Mouse (Mus musculus) heart, embryonic 14.5 days (tissue): Measurements from ENCODE around the gene Zpbp2. TPM values are rescaled to one million over a fixed set of nuclear protein-coding genes. Genes with fewer than 3 reads are reported as not detected.
A peak's percentile ranks its signal among the peaks of the same experiment; 100 is the strongest.

Experiments
- ATAC-seq: fragments of 200-750 bp; cut with Nextera tagmentation; 2 replicates; pipeline ENCODE4 v1.8.0; 2017; ENCODE audit warnings: low read depth, moderate TSS enrichment; ENCODE audit not compliant: insufficient number of reproducible peaks, insufficient read depth, low FRiP score
- H3K27ac ChIP-seq, 2 experiments: fragments of 200-500 bp in 1 of 2; fragments of 300-500 bp in 1 of 2; sonication (generic) in 1 of 2; replicated peaks in 1 of 2; 2 replicates each; pipeline ENCODE4 v1.5.1; 2012 to 2014; ENCODE audit warnings: low read depth in 2 of 2, low read length in 2 of 2, control low read depth in 1 of 2, mild to moderate bottlenecking in 1 of 2, mixed read lengths in 1 of 2; ENCODE audit not compliant: control insufficient read depth in 1 of 2, insufficient read depth in 1 of 2
- H3K27me3 ChIP-seq: fragments of 300-500 bp; sonication (generic); 2 replicates; pipeline ENCODE4 v1.6.1; 2014; ENCODE audit warnings: mild to moderate bottlenecking, low read length, control low read depth; ENCODE audit not compliant: control insufficient read depth, insufficient read depth
- H3K36me3 ChIP-seq: fragments of 300-500 bp; sonication (generic); 2 replicates; pipeline ENCODE4 v1.6.1; 2014; ENCODE audit warnings: mild to moderate bottlenecking, control low read depth, low read length, mixed read lengths; ENCODE audit not compliant: control insufficient read depth, insufficient read depth
- H3K4me1 ChIP-seq, 2 experiments: fragments of 200-500 bp in 1 of 2; fragments of 300-500 bp in 1 of 2; sonication (generic) in 1 of 2; 2 replicates each; pipeline ENCODE4 v1.6.1; 2012 to 2014; ENCODE audit warnings: low read length in 2 of 2, control low read depth in 1 of 2, mixed read lengths in 1 of 2; ENCODE audit not compliant: control insufficient read depth in 2 of 2, insufficient read depth in 2 of 2
- H3K4me2 ChIP-seq: fragments of 300-500 bp; sonication (generic); 2 replicates; pipeline ENCODE4 v1.6.1; 2014; ENCODE audit warnings: mild to moderate bottlenecking, low read length
- H3K4me3 ChIP-seq, 2 experiments: fragments of 200-500 bp in 1 of 2; fragments of 300-500 bp in 1 of 2; sonication (generic) in 1 of 2; 2 replicates each; pipeline ENCODE4 v1.5.1; 2012 to 2014; ENCODE audit warnings: low read length in 2 of 2, mild to moderate bottlenecking in 2 of 2, control low read depth in 1 of 2, low read depth in 1 of 2, moderate library complexity in 1 of 2; ENCODE audit not compliant: control insufficient read depth in 1 of 2, insufficient read depth in 1 of 2
- H3K9ac ChIP-seq: fragments of 300-500 bp; sonication (generic); 2 replicates; pipeline ENCODE4 v1.6.1; 2014; ENCODE audit warnings: mild to moderate bottlenecking, low read length
- H3K9me3 ChIP-seq: fragments of 300-500 bp; sonication (generic); 2 replicates; pipeline ENCODE4 v1.6.1; 2016; ENCODE audit warnings: low read length, control low read depth; ENCODE audit not compliant: control insufficient read depth
- WGBS: fragments of 180-500 bp; shearing (Covaris S2); extraction: QIAGEN DNeasy Blood & Tissue Kit; methylation state at CpG from one replicate; pipeline ENCODE4 v1.1.7; 2014; 5-methylcytosine and 5-hydroxymethylcytosine counted together
- polyA plus RNA-seq: library from polyadenylated mRNA; unstranded; fragments of >200 nt; fragmentation: Nextera tagmentation; extraction: Ambion mirVana; gene quantifications from 2 replicates; pipeline ENCODE4 v1.2.1, GENCODE M21; 2014

Zpbp2 gene
- polyA plus RNA-seq, 1 experiment from 2014 or later: 0.16 TPM

GRCm38 (mm10) chr11:98595021-98595420 lies 44.1 kb downstream of the Zpbp2 start:
- Histone ChIP-seq H3K4me3 (no peak overlapping the region), H3K36me3 (no peaks in the 10 kb centered on the region), H3K9me3 (no peaks in the 10 kb centered on the region), H3K27ac (no peak overlapping the region), H3K4me2 (no peak overlapping the region), H3K9ac (no peak overlapping the region), H3K27me3 (peaks cover 2% of the 10 kb centered on the region; the same call in 1 of the 2 replicates), H3K4me1 (peaks cover 15 to 22% of the 10 kb centered on the region in 2 experiments)
- no peak for ATAC-seq
- 81% methylated on average over 6 of the region's 6 CpGs for WGBS

- Histone ChIP-seq H3K4me1 (peaks cover 15 to 22% of the 10 kb centered on the region in 2 experiments), H3K27me3 (peaks cover 2% of the 10 kb centered on the region; the same call in 1 of the 2 replicates), H3K9ac (no peak overlapping the region), H3K36me3 (no peaks in the 10 kb centered on the region), H3K4me3 (no peak overlapping the region), H3K9me3 (no peaks in the 10 kb centered on the region), H3K4me2 (no peak overlapping the region), H3K27ac (no peak overlapping the region)
- no peak for ATAC-seq
- 68% methylated on average over 10 of the region's 10 CpGs for WGBS
Observed at GRCm38 (mm10) chr11:98595473-98595872, 44.6 kb downstream of the Zpbp2 start.

DNA sequence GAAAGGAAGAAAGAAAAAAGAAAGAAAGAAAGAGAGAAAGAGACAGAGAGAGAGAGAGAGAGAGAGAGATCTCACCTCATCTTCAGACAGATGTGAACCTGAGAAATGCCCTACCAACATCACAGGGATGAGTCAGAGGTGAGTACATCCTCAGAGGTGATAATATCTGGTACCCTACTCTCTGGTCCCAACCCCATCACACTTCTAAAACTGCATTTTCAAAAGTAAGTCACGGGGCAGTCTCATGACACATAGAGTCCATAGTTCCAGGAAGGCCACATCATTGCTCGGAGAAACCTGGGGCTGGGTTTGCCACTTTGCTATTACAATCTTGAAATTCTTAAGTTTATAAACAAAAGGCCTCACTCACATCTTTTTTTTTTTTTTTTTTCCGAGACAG lies 45.1 kb downstream of the Zpbp2 start:
- no peaks in the 10 kb centered on the region for H3K36me3 ChIP-seq
- H3K9me3 ChIP-seq: no peaks in the 10 kb centered on the region
- no peak overlapping the region for H3K27ac ChIP-seq
- H3K4me3 ChIP-seq: no peak overlapping the region
- H3K4me1 ChIP-seq: peaks cover 15 to 24% of the 10 kb centered on the region in 2 experiments
- no peak overlapping the region for H3K4me2 ChIP-seq
- H3K9ac ChIP-seq: no peak overlapping the region
- peaks cover 2% of the 10 kb centered on the region; the same call in 1 of the 2 replicates for H3K27me3 ChIP-seq
- no peak for ATAC-seq
- 91% methylated on average over 3 of the region's 3 CpGs for WGBS

DNA sequence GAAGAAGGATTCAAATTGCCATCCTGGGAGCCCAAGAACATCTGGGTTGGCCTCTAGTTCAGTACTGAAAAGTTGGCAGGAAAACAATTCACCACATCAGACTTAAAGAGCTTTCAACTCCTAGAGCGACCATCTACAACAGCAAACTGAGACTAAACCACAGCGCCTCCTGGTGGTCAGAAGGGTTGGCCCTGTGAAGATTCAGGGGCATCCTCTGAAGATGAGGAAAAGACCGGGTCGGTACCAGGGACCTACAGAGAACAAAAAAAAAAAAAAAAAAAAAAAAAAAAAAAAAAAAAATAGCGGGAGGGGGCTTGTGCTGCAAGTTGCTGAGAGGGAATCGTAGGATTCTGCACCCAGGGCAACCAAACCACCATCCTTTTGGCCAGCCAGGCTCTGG lies 46.5 kb downstream of the Zpbp2 start:
- H3K4me3 ChIP-seq: no peak overlapping the region
- H3K36me3 ChIP-seq: no peaks in the 10 kb centered on the region
- H3K4me2 ChIP-seq: no peak overlapping the region
- H3K9me3 ChIP-seq: no peaks in the 10 kb centered on the region
- no peak overlapping the region for H3K27ac ChIP-seq
- 32% methylated on average over 6 of the region's 6 CpGs for WGBS
- H3K9ac ChIP-seq: no peak overlapping the region
- peaks cover 17 to 30% of the 10 kb centered on the region in 2 experiments for H3K4me1 ChIP-seq
- H3K27me3 ChIP-seq: peaks cover 2% of the 10 kb centered on the region; the same call in 1 of the 2 replicates
- no peak for ATAC-seq

- no peak within 1 kb of the TSS for H3K4me3 ChIP-seq
- peaks cover 2% of the 10 kb centered on the region; the same call in 1 of the 2 replicates for H3K27me3 ChIP-seq
- no peaks in the 10 kb centered on the region for H3K36me3 ChIP-seq
- H3K9ac ChIP-seq: no peak within 1 kb of the TSS
- H3K9me3 ChIP-seq: no peaks in the 10 kb centered on the region
- no peak within 1 kb of the TSS for H3K27ac ChIP-seq
- WGBS: 82% methylated on average over 8 of the region's 8 CpGs
- ATAC-seq: no peak
- H3K4me2 ChIP-seq: peak within 1 kb of the TSS; percentile 27; the same call in 1 of the 2 replicates
- H3K4me1 ChIP-seq: peaks cover 13 to 28% of the 10 kb centered on the region in 2 experiments
Observed at GRCm38 (mm10) chr11:98597991-98598390, 47.1 kb downstream of the Zpbp2 start, which contains the start of gene Lrrc3c. Gene Lrrc3c (plus strand): TSS chr11:98598291.

DNA sequence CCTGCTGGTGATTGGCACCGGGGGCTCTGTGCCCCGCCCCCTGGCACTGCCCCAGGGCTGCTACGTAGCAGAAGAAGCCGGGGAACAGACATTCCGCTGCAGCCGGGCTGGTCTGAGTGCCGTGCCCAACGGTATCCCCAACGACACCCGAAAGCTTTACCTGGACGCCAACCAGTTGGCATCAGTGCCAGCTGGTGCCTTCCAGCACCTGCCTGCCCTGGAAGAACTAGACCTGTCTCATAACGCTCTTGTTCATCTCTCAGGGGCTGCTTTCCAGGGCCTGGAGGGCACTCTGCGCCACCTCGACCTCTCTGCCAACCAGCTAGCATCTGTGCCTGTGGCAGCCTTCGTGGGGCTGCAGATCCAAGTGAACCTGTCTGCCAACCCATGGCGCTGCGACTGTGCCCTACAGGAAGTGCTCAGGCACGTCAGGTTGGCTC lies 48.0 kb downstream of the Zpbp2 start:
- no peaks in the 10 kb centered on the region for H3K9me3 ChIP-seq
- peaks cover 13 to 28% of the 10 kb centered on the region in 2 experiments for H3K4me1 ChIP-seq
- H3K36me3 ChIP-seq: no peaks in the 10 kb centered on the region
- peaks cover 2% of the 10 kb centered on the region; the same call in 1 of the 2 replicates for H3K27me3 ChIP-seq
- peak overlapping the region; percentile 27; the same call in 1 of the 2 replicates for H3K4me2 ChIP-seq
- H3K27ac ChIP-seq: no peak overlapping the region
- no peak overlapping the region for H3K4me3 ChIP-seq
- no peak for ATAC-seq
- 59% methylated on average over 18 of the region's 18 CpGs for WGBS
- H3K9ac ChIP-seq: no peak overlapping the region

DNA sequence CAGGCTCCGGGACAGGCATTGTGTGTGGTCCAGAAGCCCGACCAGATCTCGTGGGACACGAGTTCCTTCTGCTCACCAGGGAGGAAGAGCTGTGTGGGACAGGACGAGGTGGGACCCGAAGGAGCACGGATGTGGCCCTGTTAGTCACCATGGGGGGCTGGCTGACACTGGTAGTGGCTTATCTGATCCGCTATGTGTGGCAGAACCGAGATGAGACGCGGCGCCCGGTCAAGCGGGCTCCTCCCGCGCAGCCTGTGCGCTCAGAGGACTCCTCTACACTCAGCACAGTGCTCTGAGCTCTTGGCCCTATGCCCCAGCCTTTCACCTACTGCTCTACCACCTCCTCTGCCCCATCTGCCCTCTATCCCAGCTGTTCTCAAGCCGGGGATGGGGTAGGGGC lies 48.4 kb downstream of the Zpbp2 start:
- no peaks in the 10 kb centered on the region for H3K9me3 ChIP-seq
- H3K27me3 ChIP-seq: peaks cover 2% of the 10 kb centered on the region; the same call in 1 of the 2 replicates
- 20% methylated on average over 18 of the region's 18 CpGs for WGBS
- H3K4me3 ChIP-seq: no peak overlapping the region
- H3K36me3 ChIP-seq: no peaks in the 10 kb centered on the region
- ATAC-seq: 0 out of 2 replicates have a peak, but pooled peaks have one; percentile 9
- H3K9ac ChIP-seq: no peak overlapping the region
- peaks cover 13 to 27% of the 10 kb centered on the region in 2 experiments for H3K4me1 ChIP-seq
- no peak overlapping the region for H3K27ac ChIP-seq
- H3K4me2 ChIP-seq: peak overlapping the region; percentile 27; the same call in 1 of the 2 replicates
